Mouse (Mus musculus): Measurements from ENCODE around the gene Cntnap5a.

DNA sequence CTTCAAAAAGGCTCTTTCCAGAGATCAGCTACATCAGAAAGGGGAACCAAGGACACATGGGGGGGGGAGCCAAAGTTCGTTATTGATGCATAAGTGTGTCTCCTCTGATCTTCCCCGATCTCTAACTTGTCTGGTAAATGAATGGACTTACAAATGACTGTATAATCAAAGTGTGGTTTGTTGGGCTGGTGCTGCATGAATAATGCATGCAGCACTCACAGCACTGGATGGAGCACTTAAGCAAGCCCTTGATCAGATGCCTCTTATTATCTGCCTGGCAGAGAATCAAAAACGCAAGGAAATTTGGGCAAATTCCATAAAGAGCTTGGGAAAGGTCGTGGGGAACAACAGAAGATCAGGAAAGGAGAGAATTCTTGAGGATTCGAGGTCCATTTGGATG lies 100.2 kb downstream of the Cntnap5a start:
- TF ChIP-seq CTCF (IDR thresholded peaks at IDR 0.05; ENCODE audit: borderline replicate concordance, control insufficient read depth, extremely low read depth, insufficient read depth, low read length, poor library complexity) (no peak), POLR2A (IDR thresholded peaks at IDR 0.05; ENCODE audit: control insufficient read depth, extremely low read depth, insufficient read depth, low read length, poor library complexity) (no peak)

Measured in thymus, adult 2 months (tissue).